Mouse (Mus musculus): ENCODE results near the gene Dennd4b. TPM values are rescaled to one million over a fixed set of nuclear protein-coding genes. Genes with fewer than 3 reads are reported as not detected.
"Not testable (repeated sequence)": the region's sequence is repeated elsewhere in the genome, so short reads cannot be mapped to it uniquely, and the experiment has no call there.

Dennd4b gene
- polyA plus RNA-seq, 1 experiment from 2014 or later: 5.6 TPM

- Histone ChIP-seq H3K36me3 (0 out of 2 replicates have a peak, but pooled peaks cover 3% of the 10 kb centered on the region), H3K4me2 (peak overlapping the region; percentile 69), H3K27ac (no peak overlapping the region), H3K4me1 (peaks cover 22% of the 10 kb centered on the region), H3K9ac (no peak overlapping the region), H3K4me3 (no peak overlapping the region), H3K27me3 (no peaks in the 10 kb centered on the region), H3K9me3 (no peaks in the 10 kb centered on the region)
- 88% methylated on average over 10 of the region's 10 CpGs for WGBS
- no peak for ATAC-seq (ENCODE audit: insufficient number of reproducible peaks, insufficient read depth, low FRiP score, low TSS enrichment, low read depth)
Observed at GRCm38 (mm10) chr3:90241669-90242358, 23.2 kb upstream of the Dennd4b start.

DNA sequence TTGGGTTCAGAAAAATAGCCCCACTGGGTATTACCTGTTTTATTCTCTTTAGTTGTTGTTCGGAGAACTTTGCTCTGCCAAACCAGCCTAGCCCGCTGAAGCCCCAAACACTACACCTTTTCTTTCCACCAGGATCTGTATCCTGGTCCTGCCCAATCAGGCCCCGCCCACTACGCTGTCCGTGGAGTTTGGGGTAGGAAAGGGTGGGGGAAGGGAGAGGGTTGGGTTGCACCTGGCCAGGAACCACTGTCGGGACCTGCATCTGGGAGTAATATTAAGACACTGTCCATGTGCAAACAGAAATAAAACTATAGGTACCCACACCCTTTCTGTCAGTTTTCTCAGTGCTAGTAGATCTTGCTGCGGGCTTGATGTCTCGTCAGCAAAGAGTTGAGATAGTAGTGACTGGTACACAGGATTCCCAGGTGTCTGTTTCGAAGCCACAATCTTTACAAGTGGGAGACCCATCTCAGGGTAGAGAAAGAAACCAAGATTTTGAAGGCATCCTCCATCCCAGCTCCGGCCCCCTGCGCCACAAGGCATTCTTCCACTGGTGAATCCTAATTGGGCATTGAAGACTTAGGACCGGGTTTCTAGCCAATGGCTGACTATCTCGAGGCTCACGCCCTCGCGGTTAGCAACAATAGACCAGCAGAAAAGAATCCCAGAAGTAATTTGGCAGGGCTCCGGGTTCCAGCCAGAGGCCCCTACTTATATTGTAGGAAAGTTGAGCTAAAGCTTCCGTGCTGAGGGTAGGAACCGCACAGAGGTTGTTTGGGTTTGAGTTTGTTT, 21.8 kb upstream of the Dennd4b start, which contains the start of gene Creb3l4:
Gene Creb3l4 (minus strand): TSS at position 529 of the 792 bp plus-strand sequence.
- peak; percentile 63 for ATAC-seq (ENCODE audit: insufficient number of reproducible peaks, insufficient read depth, low FRiP score, low TSS enrichment, low read depth)
- Histone ChIP-seq H3K9ac (peak within 1 kb of the TSS; percentile 60), H3K9me3 (no peaks in the 10 kb centered on the region), H3K4me2 (peak within 1 kb of the TSS; percentile 69), H3K36me3 (no peaks in the 10 kb centered on the region), H3K4me3 (peak within 1 kb of the TSS; percentile 40), H3K27ac (peak within 1 kb of the TSS; percentile 91), H3K27me3 (no peaks in the 10 kb centered on the region), H3K4me1 (peaks cover 27% of the 10 kb centered on the region)
- 2% methylated on average over 19 of the region's 19 CpGs for WGBS

GRCm38 (mm10) chr3:90245406-90245805, 19.6 kb upstream of the Dennd4b start:
- H3K9me3 ChIP-seq: no peaks in the 10 kb centered on the region
- no peak for ATAC-seq (ENCODE audit: insufficient number of reproducible peaks, insufficient read depth, low FRiP score, low TSS enrichment, low read depth)
- peaks cover 40% of the 10 kb centered on the region for H3K4me1 ChIP-seq
- no peaks in the 10 kb centered on the region for H3K27me3 ChIP-seq
- 60% methylated on average over 2 of the region's 2 CpGs for WGBS
- peaks cover 11% of the 10 kb centered on the region for H3K36me3 ChIP-seq
- no peak overlapping the region for H3K4me3 ChIP-seq
- H3K9ac ChIP-seq: no peak overlapping the region
- no peak overlapping the region for H3K27ac ChIP-seq
- H3K4me2 ChIP-seq: no peak overlapping the region

- WGBS: under 1% methylated on average over 3 of the region's 3 CpGs
- H3K4me2 ChIP-seq: peak overlapping the region; percentile 92
- H3K4me1 ChIP-seq: peaks cover 34% of the 10 kb centered on the region
- no peak for ATAC-seq (ENCODE audit: insufficient number of reproducible peaks, insufficient read depth, low FRiP score, low TSS enrichment, low read depth)
- H3K9me3 ChIP-seq: no peaks in the 10 kb centered on the region
- H3K27me3 ChIP-seq: no peaks in the 10 kb centered on the region
- H3K36me3 ChIP-seq: peaks cover 25% of the 10 kb centered on the region
- H3K27ac ChIP-seq: peak overlapping the region; percentile 93
- H3K4me3 ChIP-seq: peak overlapping the region; percentile 77
- H3K9ac ChIP-seq: peak overlapping the region; percentile 89
Observed at GRCm38 (mm10) chr3:90247630-90247959, 17.4 kb upstream of the Dennd4b start.

DNA sequence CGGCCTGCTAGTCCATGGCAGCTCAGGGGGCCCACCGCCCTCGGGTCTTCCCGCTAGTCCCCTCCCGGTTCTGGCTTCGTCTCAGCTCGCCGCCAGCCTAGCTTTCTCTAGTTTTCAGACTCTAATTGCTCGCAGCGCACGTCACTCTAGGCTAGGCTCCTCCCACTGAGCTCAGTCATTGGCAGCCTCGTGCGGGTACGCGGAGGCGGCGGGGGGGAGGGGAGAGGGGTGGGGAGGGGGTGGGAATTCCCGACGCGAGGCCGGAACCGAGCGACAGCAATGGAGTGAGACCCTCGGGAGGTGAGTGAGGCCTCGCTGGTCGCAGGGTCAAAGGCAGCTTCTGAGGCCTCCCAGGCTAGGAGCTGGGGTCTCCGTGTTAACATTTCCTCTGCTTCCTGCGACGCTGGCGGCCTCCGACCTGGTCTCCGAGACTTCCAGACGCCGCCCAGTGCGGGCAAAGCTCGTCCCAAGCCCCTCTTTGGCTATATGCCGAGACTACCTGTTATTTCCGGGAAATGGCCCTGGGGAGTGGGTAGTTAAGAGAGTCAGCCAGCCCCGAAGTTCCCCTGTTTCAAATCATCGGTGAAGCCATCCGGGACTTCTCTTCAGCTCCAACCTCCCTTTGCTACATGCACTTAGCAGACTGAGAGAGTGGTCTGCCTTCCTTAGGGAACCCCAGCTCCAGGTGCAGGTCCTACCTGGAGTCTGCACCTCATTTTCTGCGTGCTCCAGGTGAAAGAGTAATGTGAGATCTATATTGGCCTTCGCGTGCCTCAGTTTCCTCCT, 16.8 kb upstream of the Dennd4b start, which contains the start of gene Slc39a1:
Gene Slc39a1 (plus strand): TSS at position 213 of the 786 bp plus-strand sequence.
- H3K9me3 ChIP-seq: no peaks in the 10 kb centered on the region
- peak within 1 kb of the TSS; percentile 93 for H3K27ac ChIP-seq
- no peaks in the 10 kb centered on the region for H3K27me3 ChIP-seq
- peaks cover 25% of the 10 kb centered on the region for H3K36me3 ChIP-seq
- peaks cover 29% of the 10 kb centered on the region for H3K4me1 ChIP-seq
- peak within 1 kb of the TSS; percentile 92 for H3K4me2 ChIP-seq
- under 1% methylated on average over 41 of the region's 44 CpGs for WGBS
- peak within 1 kb of the TSS; percentile 89 for H3K9ac ChIP-seq
- peak within 1 kb of the TSS; percentile 77 for H3K4me3 ChIP-seq
- ATAC-seq (ENCODE audit: insufficient number of reproducible peaks, insufficient read depth, low FRiP score, low TSS enrichment, low read depth): peak; percentile 91

DNA sequence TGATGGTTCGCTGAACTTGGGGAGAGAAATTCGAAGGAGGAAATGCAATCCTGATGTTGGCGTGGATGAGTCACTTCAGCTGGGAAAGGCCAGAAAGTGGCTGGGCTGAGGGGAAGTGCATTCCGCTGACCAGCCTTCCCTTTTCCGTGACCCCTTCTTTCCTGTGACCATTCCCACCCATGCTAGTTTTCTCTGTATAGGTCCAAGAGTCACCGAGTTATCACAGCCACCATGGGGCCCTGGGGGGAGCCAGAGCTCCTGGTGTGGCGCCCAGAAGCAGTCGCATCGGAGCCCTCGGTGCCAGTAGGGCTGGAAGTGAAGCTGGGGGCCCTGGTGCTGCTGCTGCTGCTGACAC, 16.3 kb upstream of the Dennd4b start:
- Histone ChIP-seq H3K4me2 (peak overlapping the region; percentile 92), H3K27me3 (no peaks in the 10 kb centered on the region), H3K27ac (peak overlapping the region; percentile 93), H3K36me3 (peaks cover 25% of the 10 kb centered on the region), H3K9ac (peak overlapping the region; percentile 89), H3K9me3 (no peaks in the 10 kb centered on the region), H3K4me1 (peaks cover 23% of the 10 kb centered on the region), H3K4me3 (peak overlapping the region; percentile 77)
- 7% methylated on average over 10 of the region's 10 CpGs for WGBS
- no peak for ATAC-seq (ENCODE audit: insufficient number of reproducible peaks, insufficient read depth, low FRiP score, low TSS enrichment, low read depth)

- Histone ChIP-seq H3K27me3 (no peaks in the 10 kb centered on the region), H3K4me3 (no peak overlapping the region), H3K9ac (no peak overlapping the region), H3K36me3 (peaks cover 25% of the 10 kb centered on the region), H3K4me2 (no peak overlapping the region), H3K9me3 (no peaks in the 10 kb centered on the region), H3K4me1 (peaks cover 28% of the 10 kb centered on the region), H3K27ac (no peak overlapping the region)
- ATAC-seq (ENCODE audit: insufficient number of reproducible peaks, insufficient read depth, low FRiP score, low TSS enrichment, low read depth): no peak
- WGBS: 83% methylated on average over 6 of the region's 6 CpGs
Observed at GRCm38 (mm10) chr3:90250791-90251190, 14.2 kb upstream of the Dennd4b start.

GRCm38 (mm10) chr3:90251731-90252226, 13.2 kb upstream of the Dennd4b start:
- not testable (repeated sequence) for H3K4me2 ChIP-seq; H3K9ac ChIP-seq; H3K4me3 ChIP-seq; ATAC-seq (ENCODE audit: insufficient number of reproducible peaks, insufficient read depth, low FRiP score, low TSS enrichment, low read depth); H3K27ac ChIP-seq; H3K27me3 ChIP-seq; H3K9me3 ChIP-seq
- 92% methylated on average over 10 of the region's 12 CpGs for WGBS
- Histone ChIP-seq H3K36me3 (peaks cover 26% of the 10 kb centered on the region), H3K4me1 (peaks cover 36% of the 10 kb centered on the region)

GRCm38 (mm10) chr3:90252659-90253058, 12.3 kb upstream of the Dennd4b start:
- not testable (repeated sequence) for H3K9me3 ChIP-seq
- WGBS: 92% methylated on average over 2 of the region's 2 CpGs

GRCm38 (mm10) chr3:90253174-90253573, 11.8 kb upstream of the Dennd4b start:
- not testable (repeated sequence) for H3K4me3 ChIP-seq; ATAC-seq (ENCODE audit: insufficient number of reproducible peaks, insufficient read depth, low FRiP score, low TSS enrichment, low read depth)
- 61% methylated on average over 1 of the region's 1 CpGs for WGBS

More at GRCm38 (mm10) chr3:90252659-90253058, 12.3 kb upstream of the Dennd4b start:
- ATAC-seq (ENCODE audit: insufficient number of reproducible peaks, insufficient read depth, low FRiP score, low TSS enrichment, low read depth); H3K4me3 ChIP-seq; H3K9ac ChIP-seq; H3K27me3 ChIP-seq; H3K27ac ChIP-seq; H3K4me2 ChIP-seq: not testable (repeated sequence)
- Histone ChIP-seq H3K36me3 (peaks cover 34% of the 10 kb centered on the region), H3K4me1 (peaks cover 34% of the 10 kb centered on the region)

More at GRCm38 (mm10) chr3:90253174-90253573, 11.8 kb upstream of the Dennd4b start:
- peak overlapping the region; percentile 82 for H3K4me2 ChIP-seq
- H3K27ac ChIP-seq, H3K9ac ChIP-seq, H3K9me3 ChIP-seq, H3K27me3 ChIP-seq: not testable (repeated sequence)
- peaks cover 32% of the 10 kb centered on the region for H3K4me1 ChIP-seq
- peaks cover 37% of the 10 kb centered on the region for H3K36me3 ChIP-seq
